Mouse (Mus musculus) kidney, adult 8-10 months (tissue): ENCODE data around the gene Olfr1045.
"Not testable (repeated sequence)": the region's sequence is repeated elsewhere in the genome, so short reads cannot be mapped to it uniquely, and the experiment has no call there.

Experiments
- DNase-seq, 2 experiments: peaks; one replicate each; pipeline ENCODE4 v3.0.0; 2022

The Olfr1045 gene

GRCm38 (mm10) chr2:86202909-86203308 lies at the start of gene Olfr1045:
Gene Olfr1045, minus strand, starts transcription at chr2:86203009.
- DNase-seq, result no peak

- no peak for DNase-seq
Measured at GRCm38 (mm10) chr2:86240189-86240588, 37.4 kb upstream of the Olfr1045 start, which contains the start of gene Olfr1048. Gene Olfr1048, minus strand, starts transcription at chr2:86240289.

- DNase-seq, result no peak
Measured at GRCm38 (mm10) chr2:86231301-86231700, 28.5 kb upstream of the Olfr1045 start, which contains the start of gene Olfr1047. Gene Olfr1047, minus strand, starts transcription at chr2:86231401.

- no peak for DNase-seq
Measured at GRCm38 (mm10) chr2:86219214-86219613, 16.4 kb upstream of the Olfr1045 start, which contains the start of gene Olfr1046. Gene Olfr1046, minus strand, starts transcription at chr2:86219314.

- no peak for DNase-seq
Measured at GRCm38 (mm10) chr2:86195863-86196262, 6.9 kb downstream of the Olfr1045 start.

- DNase-seq, result no peak
Measured at GRCm38 (mm10) chr2:86185583-86185982, 17.2 kb downstream of the Olfr1045 start, which contains the start of gene Olfr52. Gene Olfr52, minus strand, starts transcription at chr2:86185683.

GRCm38 (mm10) chr2:86179950-86180349 lies 22.9 kb downstream of the Olfr1045 start:
- DNase-seq, result no peak

- no peak for DNase-seq
Measured at GRCm38 (mm10) chr2:86177720-86178119, 25.1 kb downstream of the Olfr1045 start, which contains the start of gene Olfr1044. Gene Olfr1044, minus strand, starts transcription at chr2:86177820.

- DNase-seq, result not testable (repeated sequence)
Measured at GRCm38 (mm10) chr2:86175422-86175821, 27.4 kb downstream of the Olfr1045 start.

- no peak for DNase-seq
Measured at GRCm38 (mm10) chr2:86167422-86167821, 35.4 kb downstream of the Olfr1045 start, which contains the start of gene Olfr1043. Gene Olfr1043, minus strand, starts transcription at chr2:86167522.

GRCm38 (mm10) chr2:86161738-86162137 lies 41.1 kb downstream of the Olfr1045 start, which contains the start of gene Olfr1042:
Gene Olfr1042, minus strand, starts transcription at chr2:86161838.
- no peak for DNase-seq

GRCm38 (mm10) chr2:86146632-86147031 lies 56.2 kb downstream of the Olfr1045 start, which contains the start of gene Olfr1040:
Gene Olfr1040, minus strand, starts transcription at chr2:86146732.
- no peak for DNase-seq
